Mouse (Mus musculus) c-Kit-negative CD71-positive TER-119-positive erythroid progenitor cells, embryonic 14.5 days (primary cell): Measurements from ENCODE around the gene Bptf.
"Not testable (repeated sequence)": the region's sequence is repeated elsewhere in the genome, so short reads cannot be mapped to it uniquely, and the experiment has no call there.

Experiments
- DNase-seq: peaks from one replicate; pipeline ENCODE4 v3.0.0-alpha.2; 2013; ENCODE audit warnings: low read depth, low spot score

Gene Bptf

GRCm38 (mm10) chr11:106987384-106987783 is 144.5 kb downstream of the Bptf start:
- no peak for DNase-seq

- not testable (repeated sequence) for DNase-seq
Measured at GRCm38 (mm10) chr11:106985979-106986604, 145.8 kb downstream of the Bptf start.
